Mouse (Mus musculus) G1E (cell line): Measurements from ENCODE around the gene Sorbs1.

Experiments used
- CTCF ChIP-seq: IDR thresholded peaks from 2 replicates; pipeline ENCODE4 v1.5.1; 2012; ENCODE audit warnings: low read depth, low read length, inconsistent platforms, mixed read lengths
- GATA1 ChIP-seq: IDR thresholded peaks from 2 replicates; pipeline ENCODE4 v1.6.1; 2012; ENCODE audit warnings: borderline replicate concordance, low read length, inconsistent platforms, mixed read lengths
- POLR2AphosphoS5 ChIP-seq: IDR thresholded peaks from 2 replicates; pipeline ENCODE4 v1.6.1; 2012; ENCODE audit warnings: low read depth, low read length, inconsistent platforms; ENCODE audit not compliant: insufficient replicate concordance
- TAL1 ChIP-seq: conservative IDR thresholded peaks from 2 replicates; pipeline ENCODE4 v1.6.1; 2012; ENCODE audit warnings: low read depth, low read length, inconsistent platforms, mixed read lengths

DNA sequence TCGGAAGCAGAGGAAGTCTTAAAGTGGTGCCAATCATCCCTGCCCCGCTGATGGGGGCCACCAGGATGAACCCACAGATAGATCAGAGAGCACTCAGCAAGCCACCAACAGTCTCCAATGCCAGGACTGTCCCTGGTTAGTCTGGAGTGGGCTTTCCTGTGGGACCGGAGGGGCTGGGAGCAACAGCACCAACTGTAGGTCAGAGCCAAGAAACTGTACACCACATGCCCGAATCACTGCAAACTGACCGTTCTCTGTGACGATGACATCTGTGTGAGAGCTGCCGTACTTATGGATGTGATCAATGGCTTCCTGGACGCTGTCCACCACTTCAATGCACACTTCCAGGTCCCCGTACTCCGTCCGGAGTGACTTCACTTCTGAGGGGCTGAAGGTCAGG is 40.8 kb upstream of the Sorbs1 start:
- no peak for TF ChIP-seq CTCF
- no peak for TF ChIP-seq GATA1
- no peak for TF ChIP-seq TAL1
- no peak for TF ChIP-seq POLR2AphosphoS5
